Mouse (Mus musculus): ENCODE data around the gene Kif18a.

The Kif18a gene

DNA sequence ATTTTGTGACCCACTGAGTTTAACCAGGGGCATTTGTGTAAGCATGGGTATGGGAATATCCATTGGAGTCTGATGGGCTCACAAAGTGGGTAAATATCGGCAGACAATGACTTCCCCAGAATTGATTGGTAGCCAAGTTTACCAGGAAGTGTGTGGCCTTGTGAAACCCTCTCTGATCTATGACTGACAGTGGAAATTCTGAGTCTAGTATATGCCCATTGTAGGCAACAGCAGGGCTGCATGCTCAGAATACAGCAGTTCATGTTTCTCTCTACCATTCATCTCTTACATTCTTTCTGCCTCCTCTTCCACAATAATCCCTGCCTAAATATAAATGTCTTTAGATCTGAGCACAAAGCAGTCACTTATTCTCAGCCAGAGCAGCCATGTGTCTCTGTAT is 103.5 kb downstream of the Kif18a start:
- DNase-seq: no peak

DNA sequence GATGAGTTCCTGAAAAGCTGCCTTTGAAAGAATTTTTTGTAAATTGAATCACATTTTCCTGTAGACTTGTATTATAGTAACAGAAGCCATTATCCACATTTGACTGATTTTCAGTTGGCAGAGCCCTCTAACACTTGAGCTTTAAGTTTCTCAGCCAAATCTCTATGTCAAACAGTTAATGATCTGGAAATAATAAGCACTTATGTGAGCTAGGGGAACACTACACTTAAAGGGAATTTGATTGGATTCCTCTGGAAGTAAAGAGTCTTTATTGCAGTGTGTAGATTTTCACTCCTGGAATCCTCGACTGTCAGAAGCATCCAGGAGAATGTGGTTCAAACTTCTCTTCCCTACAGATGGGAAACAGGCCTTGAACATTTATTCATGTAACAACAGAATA is 105.7 kb downstream of the Kif18a start:
- no peak for DNase-seq

DNA sequence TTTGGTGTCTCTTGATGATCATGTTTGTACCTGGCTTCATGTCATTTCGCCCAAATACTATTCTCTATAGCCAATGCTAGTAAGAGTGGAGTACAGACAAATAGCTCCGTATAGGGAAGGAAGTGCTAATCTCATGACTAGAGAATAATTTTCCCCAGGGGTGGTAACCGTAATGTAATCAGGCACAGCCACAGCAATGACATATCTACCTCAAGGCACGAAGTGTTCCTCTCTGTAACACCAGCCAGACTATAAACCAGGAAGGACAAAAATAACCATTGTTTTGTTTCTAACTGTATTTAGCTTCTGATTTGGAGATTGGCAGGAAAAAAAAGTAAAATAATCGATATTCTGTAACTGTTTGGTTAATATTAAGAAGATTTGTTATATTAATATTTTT is 108.2 kb downstream of the Kif18a start:
- DNase-seq: no peak

DNA sequence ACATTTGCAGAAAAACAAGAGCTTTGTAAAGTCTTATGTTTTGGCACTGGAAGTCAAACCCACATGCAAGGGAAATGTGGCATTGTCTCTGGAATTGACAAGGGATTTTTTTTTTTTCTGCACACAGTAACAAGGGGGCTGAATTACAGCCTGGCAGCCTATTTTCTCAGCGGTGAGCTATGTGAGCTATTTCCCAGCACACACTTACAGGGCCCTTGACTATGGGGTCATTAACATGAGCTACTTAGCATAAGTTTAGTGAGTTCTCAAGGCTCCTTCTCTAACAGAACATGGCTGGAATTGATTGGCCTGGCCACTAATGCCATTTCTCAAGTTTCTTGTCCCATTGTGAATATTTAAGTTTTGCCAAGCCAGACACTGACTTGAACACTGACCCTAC is 109.4 kb downstream of the Kif18a start:
- DNase-seq: no peak

Measured in kidney, adult 9 months (tissue).